Mouse (Mus musculus) small intestine, adult 2 months (tissue): Measurements from ENCODE around the gene Gipc2.

Source experiments
- CTCF ChIP-seq: fragments of 200-500 bp; IDR thresholded peaks from 2 replicates; pipeline ENCODE4 v1.5.1; 2012; ENCODE audit warnings: low read depth, mild to moderate bottlenecking, control low read depth, inconsistent platforms, low read length, moderate library complexity, mixed read lengths; ENCODE audit not compliant: insufficient replicate concordance, insufficient read length; ENCODE audit errors: extremely low read depth
- POLR2A ChIP-seq: fragments of 200-500 bp; IDR thresholded peaks from 2 replicates; pipeline ENCODE4 v1.6.1; 2012; ENCODE audit warnings: low read depth, mild to moderate bottlenecking, control low read depth, inconsistent platforms, low read length, moderate library complexity

DNA sequence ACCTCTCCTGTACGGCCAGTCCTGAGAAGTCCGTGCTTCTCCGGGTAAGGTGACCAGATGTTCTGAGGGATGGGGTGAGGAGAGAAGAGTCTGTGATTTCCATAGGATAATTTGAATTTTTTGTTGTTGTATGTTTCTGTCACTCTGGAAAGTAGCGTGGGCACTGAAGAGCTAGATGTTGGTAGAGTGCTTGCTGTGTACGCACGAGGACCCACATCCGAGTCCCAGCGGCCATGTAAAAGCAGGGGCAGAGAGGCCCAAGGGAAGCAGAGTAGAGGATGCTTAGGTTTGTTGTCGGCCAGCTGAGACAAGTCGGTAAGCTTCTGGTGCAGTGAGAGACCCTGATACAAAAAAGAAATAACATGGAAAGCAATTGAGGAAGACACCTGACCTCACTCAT, 2.0 kb upstream of the Gipc2 start:
- TF ChIP-seq CTCF (no peak), POLR2A (no peak)
